Mouse (Mus musculus) liver, adult (tissue): Measurements from ENCODE around the gene Srebf1.

Experiments used
- GATA4 ChIP-seq: IDR thresholded peaks from 2 replicates; pipeline ENCODE4 v1.6.1; 2014; ENCODE audit warnings: mild to moderate bottlenecking, low read length; ENCODE audit not compliant: insufficient replicate concordance

The Srebf1 gene

GRCm38 (mm10) chr11:60161146-60161874 is 61.1 kb downstream of the Srebf1 start:
- no peak for TF ChIP-seq GATA4

GRCm38 (mm10) chr11:60160454-60161114 is 61.8 kb downstream of the Srebf1 start:
- no peak for TF ChIP-seq GATA4

- no peak for TF ChIP-seq GATA4
Measured at GRCm38 (mm10) chr11:60159955-60160354, 62.4 kb downstream of the Srebf1 start.

- no peak for TF ChIP-seq GATA4
Measured at GRCm38 (mm10) chr11:60158271-60158670, 64.1 kb downstream of the Srebf1 start.

- no peak for TF ChIP-seq GATA4
Measured at GRCm38 (mm10) chr11:60155690-60156089, 66.7 kb downstream of the Srebf1 start.

GRCm38 (mm10) chr11:60153936-60154335 is 68.4 kb downstream of the Srebf1 start:
- TF ChIP-seq GATA4: no peak

- TF ChIP-seq GATA4: no peak
Measured at GRCm38 (mm10) chr11:60152339-60152738, 70.0 kb downstream of the Srebf1 start.

- no peak for TF ChIP-seq GATA4
Measured at GRCm38 (mm10) chr11:60150677-60151076, 71.7 kb downstream of the Srebf1 start.
